Mouse (Mus musculus): Measurements from ENCODE around the gene Sec14l1. TPM values are rescaled to one million over a fixed set of nuclear protein-coding genes. Genes with fewer than 3 reads are reported as not detected.

The Sec14l1 gene
- polyA plus RNA-seq, 1 experiment from 2014 or later: 71.5 TPM

- H3K27me3 ChIP-seq (replicated peaks): no peaks in the 10 kb centered on the region
- H3K9me3 ChIP-seq: no peaks in the 10 kb centered on the region
- no peak overlapping the region for H3K9ac ChIP-seq
- H3K4me1 ChIP-seq: peaks cover 17% of the 10 kb centered on the region
- no peak overlapping the region for H3K4me3 ChIP-seq
- H3K36me3 ChIP-seq: no peaks in the 10 kb centered on the region
- H3K4me2 ChIP-seq (replicated peaks): peak overlapping the region; percentile 44
- ATAC-seq (ENCODE audit: low FRiP score, low read depth): no peak
- H3K27ac ChIP-seq: no peak overlapping the region
- WGBS: 42% methylated on average over 4 of the region's 4 CpGs
Measured at GRCm38 (mm10) chr11:117091406-117091805, 23.6 kb upstream of the Sec14l1 start.

GRCm38 (mm10) chr11:117091845-117092244 is 23.1 kb upstream of the Sec14l1 start:
- Histone ChIP-seq H3K27me3 (replicated peaks) (no peaks in the 10 kb centered on the region), H3K27ac (no peak overlapping the region), H3K9ac (0 out of 2 replicates have a peak overlapping the region, but pooled peaks have one; percentile 0), H3K4me2 (replicated peaks) (peak overlapping the region; percentile 44), H3K9me3 (no peaks in the 10 kb centered on the region), H3K4me3 (no peak overlapping the region), H3K36me3 (no peaks in the 10 kb centered on the region), H3K4me1 (peaks cover 17% of the 10 kb centered on the region)
- no peak for ATAC-seq (ENCODE audit: low FRiP score, low read depth)
- 10% methylated on average over 22 of the region's 22 CpGs for WGBS

- H3K27ac ChIP-seq: no peak overlapping the region
- no peaks in the 10 kb centered on the region for H3K27me3 ChIP-seq (replicated peaks)
- no peak for ATAC-seq (ENCODE audit: low FRiP score, low read depth)
Measured at GRCm38 (mm10) chr11:117092711-117093110, 22.3 kb upstream of the Sec14l1 start.

GRCm38 (mm10) chr11:117093900-117094552 is 20.9 kb upstream of the Sec14l1 start:
- no peaks in the 10 kb centered on the region for H3K27me3 ChIP-seq (replicated peaks)
- peaks cover 17% of the 10 kb centered on the region for H3K4me1 ChIP-seq
- H3K4me3 ChIP-seq: no peak overlapping the region
- H3K4me2 ChIP-seq (replicated peaks): no peak overlapping the region
- H3K9ac ChIP-seq: no peak overlapping the region
- 84% methylated on average over 5 of the region's 5 CpGs for WGBS
- no peaks in the 10 kb centered on the region for H3K36me3 ChIP-seq
- H3K9me3 ChIP-seq: no peaks in the 10 kb centered on the region
- no peak for ATAC-seq (ENCODE audit: low FRiP score, low read depth)
- H3K27ac ChIP-seq: no peak overlapping the region

More at GRCm38 (mm10) chr11:117092711-117093110, 22.3 kb upstream of the Sec14l1 start:
- Histone ChIP-seq H3K4me1 (peaks cover 17% of the 10 kb centered on the region), H3K4me2 (replicated peaks) (no peak overlapping the region), H3K9me3 (no peaks in the 10 kb centered on the region), H3K4me3 (no peak overlapping the region), H3K36me3 (no peaks in the 10 kb centered on the region), H3K9ac (no peak overlapping the region)
- WGBS: 11% methylated on average over 8 of the region's 8 CpGs

GRCm38 (mm10) chr11:117094646-117095045 is 20.3 kb upstream of the Sec14l1 start:
- Histone ChIP-seq H3K4me3 (no peak overlapping the region), H3K4me1 (peaks cover 17% of the 10 kb centered on the region), H3K9ac (no peak overlapping the region), H3K9me3 (no peaks in the 10 kb centered on the region), H3K27ac (no peak overlapping the region), H3K36me3 (no peaks in the 10 kb centered on the region), H3K27me3 (replicated peaks) (no peaks in the 10 kb centered on the region), H3K4me2 (replicated peaks) (no peak overlapping the region)
- 88% methylated on average over 9 of the region's 9 CpGs for WGBS
- ATAC-seq (ENCODE audit: low FRiP score, low read depth): no peak

GRCm38 (mm10) chr11:117097021-117097420 is 17.9 kb upstream of the Sec14l1 start:
- Histone ChIP-seq H3K4me3 (no peak overlapping the region), H3K4me1 (peaks cover 10% of the 10 kb centered on the region), H3K36me3 (no peaks in the 10 kb centered on the region), H3K9me3 (no peaks in the 10 kb centered on the region), H3K27ac (no peak overlapping the region), H3K9ac (no peak overlapping the region), H3K27me3 (replicated peaks) (no peaks in the 10 kb centered on the region), H3K4me2 (replicated peaks) (no peak overlapping the region)
- WGBS: 73% methylated on average over 9 of the region's 9 CpGs
- no peak for ATAC-seq (ENCODE audit: low FRiP score, low read depth)

- H3K4me2 ChIP-seq (replicated peaks): no peak overlapping the region
- H3K9me3 ChIP-seq: no peaks in the 10 kb centered on the region
- no peak for ATAC-seq (ENCODE audit: low FRiP score, low read depth)
- H3K4me1 ChIP-seq: no peaks in the 10 kb centered on the region
- H3K9ac ChIP-seq: no peak overlapping the region
- no peak overlapping the region for H3K4me3 ChIP-seq
- WGBS: 67% methylated on average over 5 of the region's 5 CpGs
- H3K27me3 ChIP-seq (replicated peaks): no peaks in the 10 kb centered on the region
- H3K36me3 ChIP-seq: no peaks in the 10 kb centered on the region
- H3K27ac ChIP-seq: no peak overlapping the region
Measured at GRCm38 (mm10) chr11:117098155-117098554, 16.8 kb upstream of the Sec14l1 start.

GRCm38 (mm10) chr11:117098784-117099183 is 16.2 kb upstream of the Sec14l1 start:
- no peak overlapping the region for H3K27ac ChIP-seq
- H3K4me1 ChIP-seq: no peaks in the 10 kb centered on the region
- no peaks in the 10 kb centered on the region for H3K27me3 ChIP-seq (replicated peaks)
- H3K36me3 ChIP-seq: no peaks in the 10 kb centered on the region
- ATAC-seq (ENCODE audit: low FRiP score, low read depth): no peak
- H3K9ac ChIP-seq: no peak overlapping the region
- H3K4me3 ChIP-seq: no peak overlapping the region
- 83% methylated on average over 3 of the region's 3 CpGs for WGBS
- no peaks in the 10 kb centered on the region for H3K9me3 ChIP-seq
- no peak overlapping the region for H3K4me2 ChIP-seq (replicated peaks)

GRCm38 (mm10) chr11:117099372-117099771 is 15.6 kb upstream of the Sec14l1 start:
- 64% methylated on average over 2 of the region's 2 CpGs for WGBS
- no peak for ATAC-seq (ENCODE audit: low FRiP score, low read depth)

GRCm38 (mm10) chr11:117101351-117101921 is 13.5 kb upstream of the Sec14l1 start:
- Histone ChIP-seq H3K4me3 (no peak overlapping the region), H3K4me2 (replicated peaks) (no peak overlapping the region), H3K9ac (no peak overlapping the region), H3K9me3 (no peaks in the 10 kb centered on the region), H3K4me1 (peaks cover 2% of the 10 kb centered on the region; the same call in 1 of the 2 replicates), H3K27me3 (replicated peaks) (no peaks in the 10 kb centered on the region), H3K36me3 (no peaks in the 10 kb centered on the region), H3K27ac (no peak overlapping the region)
- ATAC-seq (ENCODE audit: low FRiP score, low read depth): no peak
- 73% methylated on average over 8 of the region's 8 CpGs for WGBS

More at GRCm38 (mm10) chr11:117099372-117099771, 15.6 kb upstream of the Sec14l1 start:
- no peak overlapping the region for H3K9ac ChIP-seq
- no peaks in the 10 kb centered on the region for H3K27me3 ChIP-seq (replicated peaks)
- H3K4me3 ChIP-seq: no peak overlapping the region
- no peaks in the 10 kb centered on the region for H3K36me3 ChIP-seq
- H3K4me2 ChIP-seq (replicated peaks): no peak overlapping the region
- H3K4me1 ChIP-seq: no peaks in the 10 kb centered on the region
- H3K9me3 ChIP-seq: no peaks in the 10 kb centered on the region
- no peak overlapping the region for H3K27ac ChIP-seq

GRCm38 (mm10) chr11:117101925-117102717 is 12.8 kb upstream of the Sec14l1 start:
- no peak for ATAC-seq (ENCODE audit: low FRiP score, low read depth)
- Histone ChIP-seq H3K4me2 (replicated peaks) (no peak overlapping the region), H3K9ac (no peak overlapping the region), H3K27ac (no peak overlapping the region), H3K27me3 (replicated peaks) (no peaks in the 10 kb centered on the region), H3K4me3 (no peak overlapping the region), H3K9me3 (no peaks in the 10 kb centered on the region), H3K4me1 (peaks cover 9% of the 10 kb centered on the region), H3K36me3 (no peaks in the 10 kb centered on the region)
- WGBS: 86% methylated on average over 14 of the region's 14 CpGs

GRCm38 (mm10) chr11:117103523-117103922 is 11.4 kb upstream of the Sec14l1 start:
- no peak overlapping the region for H3K4me2 ChIP-seq (replicated peaks)
- H3K4me3 ChIP-seq: no peak overlapping the region
- H3K9ac ChIP-seq: 0 out of 2 replicates have a peak overlapping the region, but pooled peaks have one; percentile 9
- WGBS: 91% methylated on average over 10 of the region's 10 CpGs
- ATAC-seq (ENCODE audit: low FRiP score, low read depth): no peak
- no peaks in the 10 kb centered on the region for H3K9me3 ChIP-seq
- H3K4me1 ChIP-seq: peaks cover 10% of the 10 kb centered on the region
- H3K36me3 ChIP-seq: no peaks in the 10 kb centered on the region
- H3K27me3 ChIP-seq (replicated peaks): no peaks in the 10 kb centered on the region
- H3K27ac ChIP-seq: no peak overlapping the region
